In the genomic region with DNA sequence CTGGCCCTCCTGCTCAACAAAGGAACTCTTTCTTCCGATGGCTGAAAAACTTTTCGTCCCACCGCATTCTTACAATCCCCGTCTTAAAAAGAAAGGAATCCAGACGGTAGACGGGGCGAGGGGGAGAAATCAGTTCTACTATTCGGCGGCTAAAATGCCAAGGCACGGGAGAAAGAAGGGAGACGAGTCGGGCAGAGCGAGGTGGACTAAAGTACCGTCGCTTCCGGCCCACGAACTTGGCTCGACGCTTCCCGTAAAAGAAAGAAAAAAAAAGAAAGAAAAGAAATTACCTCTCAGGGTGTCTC, we compare ENCODE assay signal across 8 mouse cellular contexts. TPM values are rescaled to one million over a fixed set of nuclear protein-coding genes. Genes with fewer than 3 reads are reported as not detected.
DNase-seq lines count a peak whose midpoint lies in the region; ATAC-seq and TF ChIP-seq lines count a peak whose summit lies in the region.

No protein-coding gene starts in this region.

- TF ChIP-seq POLR2A in liver, adult 2 months (IDR thresholded peaks at IDR 0.05; ENCODE audit: extremely low read depth, insufficient read depth, low read length) = no peak

- H3K9me3 ChIP-seq in hindbrain, embryonic 11.5 days (ENCODE audit: control insufficient read depth, low read length) = no peaks in the 10 kb centered on the region
- H3K9me3 ChIP-seq in midbrain, embryonic 14.5 days (ENCODE audit: control insufficient read depth, low read length) = no peaks in the 10 kb centered on the region

- H3K36me3 ChIP-seq in liver, adult 2 months (ENCODE audit: control insufficient read depth, insufficient read depth, low read length) = no peaks in the 10 kb centered on the region
- H3K36me3 ChIP-seq in hindbrain, embryonic 11.5 days (ENCODE audit: control insufficient read depth, insufficient read depth, low read length) = no peaks in the 10 kb centered on the region
- no peaks in the 10 kb centered on the region for H3K36me3 ChIP-seq in midbrain, embryonic 14.5 days (ENCODE audit: control insufficient read depth, insufficient read depth, low read length)

- peak overlapping the region; percentile 98 for H3K9ac ChIP-seq in liver, adult 2 months (ENCODE audit: low read depth, low read length)
- peak overlapping the region; percentile 99 for H3K9ac ChIP-seq in hindbrain, embryonic 11.5 days (ENCODE audit: low read depth, low read length)
- H3K9ac ChIP-seq in midbrain, embryonic 14.5 days (replicated peaks; ENCODE audit: low read length) = peak overlapping the region; percentile 99

- peak overlapping the region; percentile 88 for H3K27ac ChIP-seq in liver, adult 2 months (replicated peaks; ENCODE audit: insufficient read depth, low read depth, low read length)
- peak overlapping the region; percentile 100 for H3K27ac ChIP-seq in hindbrain, embryonic 11.5 days (ENCODE audit: low read depth, low read length)
- H3K27ac ChIP-seq in midbrain, embryonic 14.5 days (replicated peaks; ENCODE audit: low read depth, low read length) = peak overlapping the region; percentile 100

- peak overlapping the region; percentile 71 for H3K4me3 ChIP-seq in liver, adult 2 months (ENCODE audit: insufficient read depth, low read depth, low read length)
- peak overlapping the region; percentile 90 for H3K4me3 ChIP-seq in hindbrain, embryonic 11.5 days (ENCODE audit: low read depth, low read length)
- peak overlapping the region; percentile 88 for H3K4me3 ChIP-seq in midbrain, embryonic 14.5 days (replicated peaks; ENCODE audit: low read depth, low read length)

- no peaks in the 10 kb centered on the region for H3K27me3 ChIP-seq in liver, adult 2 months (ENCODE audit: control insufficient read depth, insufficient read depth, low read length)
- no peaks in the 10 kb centered on the region for H3K27me3 ChIP-seq in hindbrain, embryonic 11.5 days (ENCODE audit: control insufficient read depth, insufficient read depth, low read length)
- peaks cover 8% of the 10 kb centered on the region; the same call in 1 of the 2 replicates for H3K27me3 ChIP-seq in midbrain, embryonic 14.5 days (ENCODE audit: control insufficient read depth, insufficient read depth, low read length)

- H3K4me2 ChIP-seq in hindbrain, embryonic 11.5 days (replicated peaks; ENCODE audit: low read depth, low read length) = peak overlapping the region; percentile 71
- peak overlapping the region; percentile 88 for H3K4me2 ChIP-seq in midbrain, embryonic 14.5 days (ENCODE audit: low read length)

- peaks cover 6% of the 10 kb centered on the region; the same call in 1 of the 2 replicates for H3K79me2 ChIP-seq in liver, adult 2 months (ENCODE audit: control insufficient read depth, insufficient read depth, low read length)

- TF ChIP-seq CTCF in liver, adult 2 months (IDR thresholded peaks at IDR 0.05; ENCODE audit: low read depth, low read length) = no peak

- ATAC-seq in hindbrain, embryonic 11.5 days (ENCODE audit: low FRiP score) = no peak
- no peak for ATAC-seq in midbrain, embryonic 14.5 days (ENCODE audit: low FRiP score, low TSS enrichment)

- WGBS in liver, adult 2 months = under 1% methylated on average over 20 of the region's 20 CpGs
- WGBS in hindbrain, embryonic 11.5 days = under 1% methylated on average over 20 of the region's 20 CpGs
- under 1% methylated on average over 19 of the region's 20 CpGs for WGBS in midbrain, embryonic 14.5 days

- H3K4me1 ChIP-seq in liver, adult 2 months (ENCODE audit: control insufficient read depth, insufficient read depth, low read length) = peaks cover 11% of the 10 kb centered on the region; the same call in 1 of the 2 replicates
- H3K4me1 ChIP-seq in hindbrain, embryonic 11.5 days (replicated peaks; ENCODE audit: control insufficient read depth, insufficient read depth, low read length) = peaks cover 2% of the 10 kb centered on the region; the same call in 1 of the 2 replicates
- peaks cover 27% of the 10 kb centered on the region for H3K4me1 ChIP-seq in midbrain, embryonic 14.5 days (ENCODE audit: control insufficient read depth, insufficient read depth, low read length)

- DNase-seq in liver, adult 2 months (ENCODE audit: extremely low read depth, low read depth, low spot score) = no peak
- no peak for DNase-seq in liver
- DNase-seq in c-Kit-positive CD71-positive TER-119-positive erythroid progenitor cells, embryonic 14.5 days (ENCODE audit: low spot score) = peak; percentile 34
- no peak for DNase-seq in hindbrain, embryonic 11.5 days (ENCODE audit: low spot score)
- DNase-seq in midbrain, embryonic 14.5 days = no peak
- no peak for DNase-seq in adrenal gland, postnatal 25 days
- DNase-seq in cerebellum, postnatal 14 days = no peak
- no peak for DNase-seq in frontal cortex, postnatal 10 days (ENCODE audit: low spot score in 2 of 2)

RNA-seq across cellular contexts. Expression of a gene that starts 0.4 kb away (rescaled TPM):
- total RNA-seq in liver, adult 2 months (2014; rRNA removed) = 47.7 and 57.2 TPM in 2 replicates
- polyA plus RNA-seq in liver, adult 2 months (2012; rRNA removed) = 4.8 TPM in 2 replicates
- polyA plus RNA-seq in hindbrain, embryonic 11.5 days (2014; fragmentation: Nextera tagmentation; extraction: Ambion mirVana) = 24.2 and 34.0 TPM in 2 replicates
- 16.0 and 21.7 TPM in 2 replicates for polyA plus RNA-seq in midbrain, embryonic 14.5 days (2014; fragmentation: Nextera tagmentation; extraction: Ambion mirVana)
- total RNA-seq in adrenal gland, postnatal 25 days (2021) = 90.1 and 102 TPM in 2 replicates
